ENCODE assay signal across 12 mouse cellular contexts in the genomic region with DNA sequence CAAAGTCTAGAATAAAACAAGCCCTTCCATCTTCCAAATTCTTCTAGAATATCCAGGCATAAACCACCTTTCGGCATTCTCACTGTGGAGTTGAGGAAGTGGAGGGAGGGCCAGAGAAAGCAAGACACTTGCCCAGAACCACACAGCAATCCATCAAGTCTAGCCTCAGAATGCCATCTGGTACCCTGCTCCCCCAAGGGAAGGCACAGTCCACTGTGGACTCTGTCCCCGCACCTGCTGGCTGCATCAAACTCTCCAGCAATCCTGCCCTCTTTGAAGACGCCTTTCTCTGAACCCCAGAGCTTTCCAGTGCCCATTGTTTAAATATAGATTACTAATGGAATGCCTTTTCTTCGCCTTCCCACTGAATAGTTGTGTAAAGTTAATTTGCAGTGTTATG.
A peak's percentile ranks its signal among the peaks of the same experiment; 100 is the strongest.
DNase-seq lines count a peak whose midpoint lies in the region; ATAC-seq and TF ChIP-seq lines count a peak whose summit lies in the region.
"Had no signal": no experiment of that assay in that cellular context is flagged by ENCODE, and none has a peak within 500 bp of the region (broad histone marks: within the 10 kb centered on the region; RNA-seq: fewer than 3 reads in every experiment).

No protein-coding gene starts in this region.

- no peaks in the 10 kb centered on the region for H3K9me3 ChIP-seq in heart, embryonic 16.5 days (replicated peaks; ENCODE audit: control insufficient read depth, low read length)
- H3K9me3 ChIP-seq in liver, embryonic 14.5 days (ENCODE audit: control insufficient read depth, low read length) = no peaks in the 10 kb centered on the region
- H3K9me3 ChIP-seq: limb, embryonic 12.5 days had no signal

- H3K9ac ChIP-seq in heart, embryonic 16.5 days (ENCODE audit: low read length) = no peak overlapping the region
- no peak overlapping the region for H3K9ac ChIP-seq in liver, embryonic 14.5 days (replicated peaks)
- H3K9ac ChIP-seq: limb, embryonic 12.5 days had no signal

- TF ChIP-seq EP300 in liver, embryonic 14.5 days (IDR thresholded peaks at IDR 0.05; ENCODE audit: low read depth) = no peak

- H3K27ac ChIP-seq in heart, embryonic 16.5 days (ENCODE audit: low read length) = 0 out of 2 replicates have a peak overlapping the region, but pooled peaks have one; percentile 30
- H3K27ac ChIP-seq in brown adipose tissue, adult 24 weeks (replicated peaks; ENCODE audit: low read depth, low read length) = peak overlapping the region; percentile 64
- H3K27ac ChIP-seq in liver, embryonic 14.5 days = peak overlapping the region; percentile 31
- H3K27ac ChIP-seq: limb, embryonic 12.5 days had no signal

- H3K4me3 ChIP-seq in heart, embryonic 16.5 days (ENCODE audit: low read length) = no peak overlapping the region
- H3K4me3 ChIP-seq in brown adipose tissue, adult 24 weeks (ENCODE audit: insufficient read depth, low read depth, low read length) = no peak overlapping the region
- no peak overlapping the region for H3K4me3 ChIP-seq in liver, embryonic 14.5 days (ENCODE audit: insufficient read depth in 1 of 2, low read depth in 2 of 2, low read length in 2 of 2)
- H3K4me3 ChIP-seq: limb, embryonic 12.5 days had no signal

- ATAC-seq in heart, embryonic 16.5 days (replicated peaks; ENCODE audit: extremely low read depth, insufficient read depth, low FRiP score) = no peak
- ATAC-seq in liver, embryonic 14.5 days (ENCODE audit: insufficient read depth) = no peak

- 80% methylated on average over 4 of the region's 4 CpGs for WGBS in heart, embryonic 16.5 days
- 78% methylated on average over 4 of the region's 4 CpGs for WGBS in liver, embryonic 14.5 days (ENCODE audit: insufficient replicate concordance)

- intact Hi-C loops in heart, postnatal 14 days (cut with DNase I) = no loop called here

- DNase-seq in heart, postnatal 14 days = no peak
- DNase-seq in brain, adult 2 months (ENCODE audit: low read depth, low spot score) = peak; percentile 64
- no peak for DNase-seq in liver, embryonic 14.5 days (ENCODE audit: low read depth in 3 of 3, low spot score in 3 of 3)
- no peak for DNase-seq in layer of hippocampus, adult 8-10 months (ENCODE audit: low spot score in 2 of 2)
- DNase-seq in kidney, adult 8-10 months = no peak
- DNase-seq: adrenal gland, adult 8-10 months; kidney, postnatal 25 days; lung, postnatal 14 days; thymus, postnatal 4 days had no signal

- H3K27me3 ChIP-seq in heart, embryonic 16.5 days (ENCODE audit: control insufficient read depth, insufficient read depth, low read length) = no peaks in the 10 kb centered on the region
- no peaks in the 10 kb centered on the region for H3K27me3 ChIP-seq in liver, embryonic 14.5 days (ENCODE audit: control insufficient read depth, insufficient read depth, low read length)
- H3K27me3 ChIP-seq: limb, embryonic 12.5 days had no signal

- H3K4me1 ChIP-seq in heart, embryonic 16.5 days (ENCODE audit: control insufficient read depth, insufficient read depth, low read length) = peaks cover 89% of the 10 kb centered on the region
- peaks cover 74% of the 10 kb centered on the region for H3K4me1 ChIP-seq in brown adipose tissue, adult 24 weeks (ENCODE audit: control insufficient read depth, insufficient read depth, insufficient read length, low read length)
- H3K4me1 ChIP-seq in liver, embryonic 14.5 days (replicated peaks; ENCODE audit: control insufficient read depth in 2 of 2, insufficient read depth in 2 of 2, low read length in 1 of 2) = peaks cover 71 to 85% of the 10 kb centered on the region in 2 experiments

- no peak for TF ChIP-seq CTCF in liver, embryonic 14.5 days (IDR thresholded peaks at IDR 0.05; ENCODE audit: low read depth)

- H3K36me3 ChIP-seq in heart, embryonic 16.5 days (ENCODE audit: control insufficient read depth, insufficient read depth) = no peaks in the 10 kb centered on the region
- H3K36me3 ChIP-seq in liver, embryonic 14.5 days (replicated peaks; ENCODE audit: control insufficient read depth, insufficient read depth, low read depth) = no peaks in the 10 kb centered on the region

- no peak overlapping the region for H3K4me2 ChIP-seq in heart, embryonic 16.5 days (ENCODE audit: low read depth, low read length)
- H3K4me2 ChIP-seq in liver, embryonic 14.5 days (ENCODE audit: low read depth) = no peak overlapping the region
- H3K4me2 ChIP-seq: limb, embryonic 12.5 days had no signal
